Mouse (Mus musculus): ENCODE results near the gene Xkrx. TPM values are rescaled to one million over a fixed set of nuclear protein-coding genes. Genes with fewer than 3 reads are reported as not detected.
"Not testable (repeated sequence)": the region's sequence is repeated elsewhere in the genome, so short reads cannot be mapped to it uniquely, and the experiment has no call there.

Xkrx gene
- total and polyA plus RNA-seq, 3 experiments = 0.04 to 0.24 TPM; not detected in 1

DNA sequence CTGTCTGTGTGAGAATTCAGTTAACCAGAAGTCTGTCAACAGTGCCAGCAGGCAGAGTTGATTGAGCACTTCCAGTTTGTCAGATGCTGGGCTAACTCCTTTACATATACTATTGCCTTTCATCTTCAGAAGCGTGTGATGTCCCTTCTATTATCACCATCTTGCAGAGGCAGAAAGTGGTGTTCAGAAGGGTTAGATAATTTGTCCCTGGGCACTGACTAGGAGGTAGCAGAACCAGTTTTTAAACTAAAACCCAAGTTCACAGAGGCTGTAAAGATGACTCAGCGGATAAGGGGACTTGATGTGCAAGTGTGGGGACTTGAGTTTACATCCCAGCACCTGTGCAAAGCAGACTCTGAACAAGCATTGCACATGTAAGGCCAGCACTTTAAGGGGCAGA is 46.6 kb upstream of the Xkrx start:
- no peak overlapping the region for H3K9ac ChIP-seq (ENCODE audit: insufficient read depth, low read depth)
- H3K9me3 ChIP-seq (replicated peaks; ENCODE audit: low read length) = no peaks in the 10 kb centered on the region
- no peaks in the 10 kb centered on the region for H3K4me1 ChIP-seq (ENCODE audit: control insufficient read depth in 1 of 2, insufficient read depth in 2 of 2)
- no peaks in the 10 kb centered on the region for H3K27me3 ChIP-seq (replicated peaks)
- H3K4me2 ChIP-seq (ENCODE audit: insufficient read depth, low read depth, poor library complexity, severe bottlenecking) = no peak overlapping the region
- no peak for DNase-seq (ENCODE audit: extremely low read depth)
- H3K4me3 ChIP-seq (replicated peaks in 1 of 3; ENCODE audit: low read depth in 2 of 3, low read length in 2 of 3, poor library complexity in 1 of 3) = no peak overlapping the region
- in situ Hi-C loops (cut with MboI; ENCODE audit: low pct_ligation_motif_present, low pct_unique_long_range_greater_than_20kb, low sequenced_read_pairs) (no loop called here), dilution Hi-C loops (cut with MboI; ENCODE audit: extremely low pct_ligation_motif_present, extremely low pct_unique_long_range_greater_than_20kb, low sequenced_read_pairs) (no loop called here)
- H3K27ac ChIP-seq (ENCODE audit: insufficient read depth, low read depth) = no peak overlapping the region
- peaks cover 3 to 21% of the 10 kb centered on the region in 2 experiments for H3K36me3 ChIP-seq (replicated peaks in 1 of 2; ENCODE audit: control insufficient read depth in 1 of 2, insufficient read depth in 1 of 2, low read length in 1 of 2)
- no peaks in the 10 kb centered on the region for H3K79me2 ChIP-seq (replicated peaks; ENCODE audit: control insufficient read depth, extremely low read depth, insufficient read depth, poor library complexity, severe bottlenecking)
- no peak for TF ChIP-seq CTCF (conservative IDR thresholded peaks at IDR 0.05 in 1 of 2, IDR thresholded peaks at IDR 0.05 in 1 of 2; ENCODE audit: low read depth in 2 of 2, low read length in 2 of 2)
- TF ChIP-seq POLR2A (IDR thresholded peaks at IDR 0.05; ENCODE audit: low read depth, low read length) = no peak
- TF ChIP-seq ZKSCAN1 (IDR thresholded peaks at IDR 0.05; ENCODE audit: borderline replicate concordance, low read depth, low read length) = no peak
- TF ChIP-seq NRF1 (IDR thresholded peaks at IDR 0.05; ENCODE audit: low read depth, low read length) = no peak
- no peak for TF ChIP-seq E2F4 (IDR thresholded peaks at IDR 0.05; ENCODE audit: insufficient replicate concordance, low read depth, low read length)
- TF ChIP-seq BHLHE40 (IDR thresholded peaks at IDR 0.05; ENCODE audit: low read depth, low read length) = no peak
- TF ChIP-seq NELFE (IDR thresholded peaks at IDR 0.05; ENCODE audit: low read depth, low read length) = no peak
- no peak for TF ChIP-seq POLR2AphosphoS2 (IDR thresholded peaks at IDR 0.05; ENCODE audit: low read depth, low read length)
- no peak for TF ChIP-seq CHD1 (IDR thresholded peaks at IDR 0.05; ENCODE audit: low read depth, low read length)
- TF ChIP-seq CHD2 (IDR thresholded peaks at IDR 0.05; ENCODE audit: low read length) = no peak
- TF ChIP-seq ZMIZ1 (IDR thresholded peaks at IDR 0.05; ENCODE audit: low read depth, low read length) = no peak
- no peak for TF ChIP-seq USF1 (IDR thresholded peaks at IDR 0.05; ENCODE audit: low read depth, low read length)
- TF ChIP-seq PAX5 (IDR thresholded peaks at IDR 0.05; ENCODE audit: low read length) = no peak
- TF ChIP-seq MAX (IDR thresholded peaks at IDR 0.05; ENCODE audit: low read length) = no peak
- TF ChIP-seq GABPA (IDR thresholded peaks at IDR 0.05; ENCODE audit: insufficient replicate concordance, low read depth, low read length) = no peak
- TF ChIP-seq MAFK (IDR thresholded peaks at IDR 0.05; ENCODE audit: insufficient replicate concordance, low read length) = no peak

DNA sequence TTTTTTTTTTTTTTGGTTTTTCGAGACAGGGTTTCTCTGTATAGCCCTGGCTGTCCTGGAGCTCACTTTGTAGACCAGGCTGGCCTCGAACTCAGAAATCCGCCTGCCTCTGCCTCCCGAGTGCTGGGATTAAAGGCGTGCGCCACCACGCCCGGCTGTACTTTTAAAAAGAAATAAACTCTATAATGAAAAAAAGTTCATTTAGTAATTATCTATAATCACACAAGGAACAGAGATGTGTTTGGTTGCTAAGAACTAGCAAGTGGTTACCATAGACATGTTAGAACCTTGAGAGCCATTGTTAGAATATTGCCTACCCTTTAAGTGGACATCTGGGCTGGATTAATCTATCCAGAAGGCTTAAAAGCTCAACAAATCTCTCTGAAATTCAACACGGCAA is 25.3 kb upstream of the Xkrx start, which contains the start of gene Arl13a:
Gene Arl13a (plus strand): TSS at position 301 of the 400 bp plus-strand sequence.
- dilution Hi-C loops (cut with MboI; ENCODE audit: extremely low pct_ligation_motif_present, extremely low pct_unique_long_range_greater_than_20kb, low sequenced_read_pairs) = not testable (repeated sequence)

DNA sequence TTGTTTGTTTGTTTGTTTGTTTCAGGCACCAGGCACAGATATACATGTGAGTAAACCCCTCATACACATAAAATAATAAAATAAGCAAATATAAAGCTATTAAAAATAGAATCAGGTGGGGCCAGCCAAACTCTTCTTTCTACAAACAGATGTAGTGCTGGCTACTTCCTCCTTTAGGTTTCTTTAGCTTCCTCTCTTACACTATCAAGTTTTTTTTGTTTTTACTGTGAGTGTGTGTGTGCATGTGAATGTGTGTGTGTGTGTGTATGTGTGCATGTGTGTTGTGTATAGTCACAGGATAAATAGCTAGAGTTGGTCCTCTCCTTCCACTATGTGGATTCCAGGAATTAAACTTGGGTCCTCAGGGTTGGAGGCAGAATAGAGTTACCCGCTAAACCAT is 12.8 kb upstream of the Xkrx start:
- dilution Hi-C loops (cut with MboI; ENCODE audit: extremely low pct_ligation_motif_present, extremely low pct_unique_long_range_greater_than_20kb, low sequenced_read_pairs) = no loop called here
- TF ChIP-seq ETS1 (conservative IDR thresholded peaks at IDR 0.05; ENCODE audit: low read depth, low read length) = no peak
- TF ChIP-seq NELFE (IDR thresholded peaks at IDR 0.05; ENCODE audit: low read depth, low read length) = no peak
- TF ChIP-seq ZKSCAN1 (IDR thresholded peaks at IDR 0.05; ENCODE audit: borderline replicate concordance, low read depth, low read length) = no peak
- no peak for TF ChIP-seq MXI1 (IDR thresholded peaks at IDR 0.05; ENCODE audit: low read depth, low read length)
- no peak for TF ChIP-seq IRF4 (IDR thresholded peaks at IDR 0.05; ENCODE audit: low read depth, low read length)
- no peak for TF ChIP-seq SMC3 (IDR thresholded peaks at IDR 0.05; ENCODE audit: low read depth, low read length)
- TF ChIP-seq TBP (conservative IDR thresholded peaks at IDR 0.05; ENCODE audit: low read depth, low read length) = no peak
- no peak for TF ChIP-seq MAX (IDR thresholded peaks at IDR 0.05; ENCODE audit: low read length)
- TF ChIP-seq ZC3H11A (IDR thresholded peaks at IDR 0.05; ENCODE audit: low read depth, low read length) = no peak
- no peak for TF ChIP-seq ELF1 (IDR thresholded peaks at IDR 0.05; ENCODE audit: low read depth, low read length)
- H3K9ac ChIP-seq (ENCODE audit: insufficient read depth, low read depth) = no peak overlapping the region
- no peak overlapping the region for H3K27ac ChIP-seq (ENCODE audit: insufficient read depth, low read depth)
- in situ Hi-C loops (cut with MboI; ENCODE audit: low pct_ligation_motif_present, low pct_unique_long_range_greater_than_20kb, low sequenced_read_pairs) = no loop called here
- peaks cover 0 to 27% of the 10 kb centered on the region in 2 experiments; a peak in 2 of 4 replicates for H3K4me1 ChIP-seq (ENCODE audit: control insufficient read depth in 1 of 2, insufficient read depth in 2 of 2)
- no peaks in the 10 kb centered on the region for H3K79me2 ChIP-seq (replicated peaks; ENCODE audit: control insufficient read depth, extremely low read depth, insufficient read depth, poor library complexity, severe bottlenecking)
- H3K36me3 ChIP-seq (replicated peaks in 1 of 2; ENCODE audit: control insufficient read depth in 1 of 2, insufficient read depth in 1 of 2, low read length in 1 of 2) = no peaks in the 10 kb centered on the region
- H3K9me3 ChIP-seq (replicated peaks; ENCODE audit: low read length) = no peaks in the 10 kb centered on the region
- no peak overlapping the region for H3K4me2 ChIP-seq (ENCODE audit: insufficient read depth, low read depth, poor library complexity, severe bottlenecking)
- no peak for DNase-seq (ENCODE audit: extremely low read depth)
- H3K27me3 ChIP-seq (replicated peaks) = no peaks in the 10 kb centered on the region
- H3K4me3 ChIP-seq (replicated peaks in 1 of 3; ENCODE audit: low read depth in 2 of 3, low read length in 2 of 3, poor library complexity in 1 of 3) = no peak overlapping the region

More for the DNA sequence above, 25.3 kb upstream of the Xkrx start, which contains the start of gene Arl13a:
- H3K27me3 ChIP-seq (replicated peaks); H3K9me3 ChIP-seq (replicated peaks; ENCODE audit: low read length); H3K79me2 ChIP-seq (replicated peaks; ENCODE audit: control insufficient read depth, extremely low read depth, insufficient read depth, poor library complexity, severe bottlenecking); H3K4me3 ChIP-seq (replicated peaks in 1 of 3; ENCODE audit: low read depth in 2 of 3, low read length in 2 of 3, poor library complexity in 1 of 3); H3K9ac ChIP-seq (ENCODE audit: insufficient read depth, low read depth); H3K4me1 ChIP-seq (ENCODE audit: control insufficient read depth in 1 of 2, insufficient read depth in 2 of 2); DNase-seq (ENCODE audit: extremely low read depth); H3K4me2 ChIP-seq (ENCODE audit: insufficient read depth, low read depth, poor library complexity, severe bottlenecking); H3K36me3 ChIP-seq (replicated peaks in 1 of 2; ENCODE audit: control insufficient read depth in 1 of 2, insufficient read depth in 1 of 2, low read length in 1 of 2); H3K27ac ChIP-seq (ENCODE audit: insufficient read depth, low read depth); in situ Hi-C loops (cut with MboI; ENCODE audit: low pct_ligation_motif_present, low pct_unique_long_range_greater_than_20kb, low sequenced_read_pairs): not testable (repeated sequence)

Measured in CH12.LX (cell line).